Mouse (Mus musculus) erythroblast, adult 5-6 weeks (primary cell): ENCODE data around the gene Gxylt2. TPM values are rescaled to one million over a fixed set of nuclear protein-coding genes. Genes with fewer than 3 reads are reported as not detected.
A peak's percentile ranks its signal among the peaks of the same experiment; 100 is the strongest.

Experiments
- ATAC-seq: replicated peaks from 2 replicates; pipeline ENCODE4 v1.8.0; 2016; ENCODE audit warnings: moderate number of reproducible peaks, mild to moderate bottlenecking, moderate TSS enrichment, inconsistent platforms; ENCODE audit not compliant: poor library complexity, low FRiP score, severe bottlenecking
- total RNA-seq, 2 experiments: library from RNA; stranded (forward) in 1 of 2; stranded (reverse) in 1 of 2; fragments of 150-400 nt in 1 of 2; fragments of 200-764, 138-1000 nt in 1 of 2; gene quantifications; 2 replicates each; pipeline versions ENCODE4 v1.2.3 to v1.2.4; 2015 to 2017; ENCODE audit warnings: low replicate concordance in 2 of 2

The Gxylt2 gene
- not detected in 2 replicates for total RNA-seq (2015; ENCODE audit: low replicate concordance)
- total RNA-seq (2017; ENCODE audit: low replicate concordance): not detected in 2 replicates

GRCm38 (mm10) chr6:100704574-100705365, at the start of gene Gxylt2:
TSS of gene Gxylt2 (plus strand) at chr6:100704734.
- no peak for ATAC-seq

- ATAC-seq: no peak
Observed at GRCm38 (mm10) chr6:100660395-100660794, 44.1 kb upstream of the Gxylt2 start.

DNA sequence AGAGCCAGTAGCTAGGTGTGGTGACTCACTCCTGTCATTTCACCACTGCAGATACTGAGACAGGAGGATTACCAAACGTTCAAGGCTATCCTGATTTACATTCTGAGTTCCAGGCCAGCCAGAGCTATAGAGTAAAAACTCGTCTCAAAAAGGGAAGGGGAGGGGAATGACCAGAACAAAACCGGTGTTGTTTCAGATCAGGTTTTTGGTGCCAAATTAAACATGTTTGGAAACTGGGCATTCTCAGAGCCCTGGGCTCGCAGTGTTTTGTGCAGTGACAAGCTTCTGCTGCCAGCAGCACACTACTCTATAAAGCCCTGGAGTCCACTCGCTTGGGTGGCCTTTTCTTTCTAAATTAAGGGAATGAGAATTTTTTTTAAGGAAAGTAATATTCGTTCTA, 42.3 kb upstream of the Gxylt2 start:
- no peak for ATAC-seq

- ATAC-seq: no peak
Observed at GRCm38 (mm10) chr6:100667644-100668043, 36.9 kb upstream of the Gxylt2 start.

- ATAC-seq: no peak
Observed at GRCm38 (mm10) chr6:100668858-100669257, 35.7 kb upstream of the Gxylt2 start.

- ATAC-seq: peak; percentile 72
Observed at GRCm38 (mm10) chr6:100670370-100670841, 34.1 kb upstream of the Gxylt2 start.

- ATAC-seq: peak; percentile 98
Observed at GRCm38 (mm10) chr6:100670880-100671344, 33.6 kb upstream of the Gxylt2 start, which contains the start of gene Shq1. TSS of gene Shq1 (minus strand) at chr6:100671157.

DNA sequence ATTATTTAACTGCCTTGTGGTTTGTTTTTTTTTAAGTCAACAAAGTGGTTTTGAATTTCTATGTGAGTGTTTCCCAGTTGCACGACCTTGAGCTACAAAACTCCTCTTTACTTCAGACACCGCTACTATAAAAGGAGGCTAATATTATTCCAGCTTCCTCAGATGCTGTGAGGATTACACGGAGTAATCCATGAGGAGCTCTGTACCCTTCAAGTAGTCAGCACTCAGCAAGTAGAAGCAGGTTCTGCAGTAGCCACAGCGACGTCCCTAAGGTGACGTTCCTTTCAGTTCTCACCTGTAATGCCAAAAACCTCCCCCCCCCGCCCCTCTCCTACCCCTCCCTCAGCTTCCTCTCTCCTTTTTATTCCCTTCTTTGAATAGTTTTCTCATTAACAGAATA, 33.1 kb upstream of the Gxylt2 start:
- ATAC-seq: no peak

- ATAC-seq: no peak
Observed at GRCm38 (mm10) chr6:100674974-100675373, 29.6 kb upstream of the Gxylt2 start.

- ATAC-seq: no peak
Observed at GRCm38 (mm10) chr6:100676461-100676860, 28.1 kb upstream of the Gxylt2 start.

DNA sequence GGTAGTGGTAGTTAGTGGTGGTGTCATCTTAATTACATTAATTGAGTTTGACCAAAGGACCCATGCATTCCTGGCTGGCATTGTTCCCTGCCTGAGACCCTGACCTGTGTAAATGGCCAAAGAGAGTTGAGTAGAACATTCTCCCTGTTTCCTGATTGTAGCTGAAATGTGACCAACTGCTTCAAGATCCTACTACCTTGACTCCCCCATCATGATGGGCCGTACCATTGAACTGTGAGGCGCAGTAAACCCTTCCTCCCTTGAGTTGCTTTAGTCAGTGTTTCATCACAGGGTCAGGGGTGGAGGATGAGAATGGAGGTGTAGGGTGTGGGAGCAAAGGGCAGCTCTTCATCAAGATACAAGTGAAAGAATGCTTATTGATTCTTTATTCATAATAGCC, 25.9 kb upstream of the Gxylt2 start:
- no peak for ATAC-seq

- no peak for ATAC-seq
Observed at GRCm38 (mm10) chr6:100686341-100686740, 18.2 kb upstream of the Gxylt2 start.

DNA sequence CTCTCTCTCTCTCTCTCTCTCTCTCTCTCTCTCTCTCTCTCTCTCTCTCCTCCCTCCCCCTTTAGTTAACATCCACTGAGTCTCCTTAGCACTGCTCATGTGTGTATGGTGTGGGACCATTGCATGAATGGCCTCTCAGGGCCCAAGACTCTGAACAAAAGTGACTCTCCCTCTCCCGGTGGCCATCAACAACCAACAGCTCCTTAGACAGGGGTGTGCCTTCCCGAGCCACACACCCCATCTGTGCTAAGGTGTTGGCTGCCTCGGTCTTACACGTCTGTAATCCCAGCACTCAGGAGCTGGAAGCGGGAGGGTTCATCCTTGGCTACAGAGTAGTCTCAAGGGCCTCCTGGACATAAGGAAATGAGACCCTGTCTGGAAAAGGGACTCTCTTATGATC, 4.5 kb upstream of the Gxylt2 start:
- ATAC-seq: no peak

GRCm38 (mm10) chr6:100700774-100701173, 3.8 kb upstream of the Gxylt2 start:
- no peak for ATAC-seq

GRCm38 (mm10) chr6:100704197-100704573, 349 bp upstream of the Gxylt2 start:
- no peak for ATAC-seq

DNA sequence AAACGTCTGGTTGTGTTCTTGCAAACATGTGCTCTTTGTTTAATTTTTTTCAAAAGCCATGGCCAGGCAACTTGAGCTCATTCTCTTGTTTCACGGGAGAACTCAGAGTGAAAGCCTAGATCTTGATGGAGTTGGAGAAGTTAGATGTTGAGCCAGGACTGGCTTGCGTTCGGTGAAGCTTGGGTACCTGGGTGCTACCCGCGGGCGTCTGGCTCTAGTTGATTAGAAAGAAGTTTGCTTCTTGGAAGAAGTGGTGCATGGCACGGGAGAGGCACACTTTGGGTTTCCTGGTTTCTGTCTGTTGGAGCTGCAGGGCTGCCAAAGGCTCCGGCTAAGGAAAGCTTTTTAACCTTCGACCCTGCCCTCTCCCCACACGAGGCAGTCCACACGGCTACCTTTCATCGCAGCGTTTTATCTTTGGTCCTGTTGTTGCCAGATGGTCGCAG, 855 bp downstream of the Gxylt2 start:
- ATAC-seq: no peak

- ATAC-seq: no peak
Observed at GRCm38 (mm10) chr6:100706861-100707260, 2.3 kb downstream of the Gxylt2 start.

DNA sequence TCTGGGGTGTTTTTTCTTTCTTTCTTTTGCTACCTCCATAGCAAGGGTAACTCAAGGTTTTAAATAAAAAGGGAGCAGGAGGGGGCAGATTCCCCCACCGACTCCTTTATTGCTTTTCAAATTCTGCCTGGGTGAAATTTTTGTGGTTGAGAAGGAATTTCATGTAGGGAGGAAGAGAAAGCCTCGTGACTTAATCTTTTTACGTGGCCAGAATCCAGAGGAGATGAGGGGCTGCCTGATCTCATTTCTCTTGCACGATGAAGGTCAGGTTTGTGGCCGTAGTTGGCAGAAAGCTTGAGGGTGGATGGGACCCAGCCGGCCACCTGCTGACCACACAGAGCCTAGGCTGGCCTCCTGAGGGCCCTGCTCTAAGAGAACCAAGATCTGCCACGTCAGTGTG, 3.0 kb downstream of the Gxylt2 start:
- no peak for ATAC-seq

DNA sequence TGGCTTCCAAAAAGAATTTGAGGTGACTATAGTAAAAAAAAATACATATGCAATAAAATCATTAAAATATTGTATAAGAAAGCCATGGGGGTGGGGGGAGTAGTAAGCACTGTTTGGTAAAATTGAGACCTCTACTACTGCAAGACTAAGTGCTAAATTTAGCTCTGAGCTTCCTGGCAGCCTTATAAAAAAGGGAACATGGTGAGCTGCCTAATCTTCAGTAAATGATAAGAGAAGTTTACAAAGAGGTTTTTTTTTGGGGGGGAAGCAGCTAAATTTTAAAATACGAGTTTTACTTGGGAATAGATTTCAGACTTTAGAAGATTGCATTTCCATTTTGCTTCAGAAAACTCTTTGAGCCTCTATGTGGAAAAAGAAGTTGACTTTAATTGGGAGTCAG, 3.7 kb downstream of the Gxylt2 start:
- no peak for ATAC-seq

DNA sequence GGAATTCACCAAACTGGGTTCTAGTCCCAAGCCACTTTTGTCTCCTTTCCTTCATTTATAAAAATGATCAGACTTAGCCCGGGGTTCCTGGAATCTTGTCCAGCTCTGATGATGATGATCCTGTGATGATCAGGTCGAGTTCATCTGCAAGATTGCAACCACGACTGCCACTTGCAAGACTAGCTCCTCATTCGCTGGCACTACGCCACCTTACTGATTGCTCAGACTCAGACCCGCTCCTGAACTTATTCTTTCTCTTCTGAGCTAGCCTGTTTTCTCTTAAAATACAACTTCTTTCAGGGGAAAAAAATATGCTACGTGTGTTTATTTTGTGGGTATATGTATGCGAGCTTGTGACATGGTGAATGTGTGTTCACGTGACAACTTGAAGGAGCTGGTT, 4.5 kb downstream of the Gxylt2 start:
- no peak for ATAC-seq

- no peak for ATAC-seq
Observed at GRCm38 (mm10) chr6:100709483-100709882, 4.9 kb downstream of the Gxylt2 start.
